Mouse (Mus musculus) testis, adult 2 months (tissue): Measurements from ENCODE around the gene Cebpzos.

Experiments
- CTCF ChIP-seq: fragments of 200-500 bp; IDR thresholded peaks from 2 replicates; pipeline ENCODE4 v1.5.1; 2012; ENCODE audit warnings: low read depth, mild to moderate bottlenecking, inconsistent platforms, low read length, moderate library complexity; ENCODE audit not compliant: control insufficient read depth, insufficient read depth, insufficient replicate concordance
- POLR2A ChIP-seq: fragments of 200-500 bp; IDR thresholded peaks from 2 replicates; pipeline ENCODE4 v1.6.1; 2012; ENCODE audit warnings: low read depth, mild to moderate bottlenecking, inconsistent platforms, low read length, moderate library complexity; ENCODE audit not compliant: control insufficient read depth

GRCm38 (mm10) chr17:78909374-78909773 is 6.9 kb upstream of the Cebpzos start:
- no peak for TF ChIP-seq POLR2A
- TF ChIP-seq CTCF, result no peak
